Mouse (Mus musculus) c-Kit-positive CD71-positive TER-119-negative erythroid progenitor cells, embryonic 14.5 days (primary cell): ENCODE results near the gene Ube2l3.
"Not testable (repeated sequence)": the region's sequence is repeated elsewhere in the genome, so short reads cannot be mapped to it uniquely, and the experiment has no call there.

ENCODE experiments used
- DNase-seq: peaks from one replicate; pipeline ENCODE4 v3.0.0-alpha.2; 2013; ENCODE audit warnings: low read depth

Gene Ube2l3

DNA sequence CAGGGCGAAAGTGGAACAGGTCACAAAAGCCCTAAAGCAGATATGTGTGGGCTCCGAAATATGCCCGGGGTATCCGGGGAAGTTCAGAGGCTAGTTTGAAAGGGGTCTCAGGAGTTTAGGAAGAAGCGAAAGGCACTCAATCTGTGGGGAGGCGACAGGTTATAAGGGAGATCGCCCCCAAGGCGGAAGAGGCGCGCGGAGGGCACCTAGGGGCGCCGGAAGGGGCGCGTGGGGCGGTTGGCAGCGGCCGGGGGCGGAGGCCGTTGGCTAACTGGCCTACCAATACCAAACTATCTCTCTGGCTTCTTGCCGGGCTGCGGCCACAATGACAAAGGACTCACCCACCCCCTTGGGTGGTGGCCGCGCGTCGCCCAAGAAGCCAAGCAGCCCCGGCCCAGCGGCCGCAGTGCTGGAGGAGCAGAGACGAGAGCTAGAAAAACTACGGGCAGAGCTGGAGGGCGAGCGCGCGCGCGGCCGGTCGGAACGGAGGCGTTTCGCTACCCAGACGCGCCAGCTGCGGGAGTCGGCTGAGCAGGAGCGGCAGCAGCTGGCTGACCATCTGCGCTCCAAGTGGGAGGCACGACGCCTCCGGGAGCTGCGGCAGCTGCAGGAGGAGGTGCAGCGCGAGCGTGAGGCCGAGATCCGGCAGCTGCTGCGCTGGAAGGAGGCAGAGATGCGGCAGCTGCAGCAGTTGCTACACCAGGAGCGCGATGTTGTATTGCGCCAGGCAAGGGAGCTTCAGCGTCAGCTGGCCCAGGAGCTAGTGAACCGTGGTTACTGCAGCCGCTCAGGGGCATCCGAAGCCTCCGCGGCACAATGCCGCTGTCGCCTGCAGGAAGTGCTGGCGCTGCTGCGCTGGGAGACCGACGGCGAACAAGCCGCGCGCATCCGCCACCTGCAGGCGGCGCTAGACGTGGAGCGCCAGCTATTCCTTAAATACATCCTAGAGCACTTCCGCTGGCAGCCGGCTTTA is 6.2 kb upstream of the Ube2l3 start, which contains the start of gene Rimbp3:
Gene Rimbp3, plus strand, starts transcription at position 215 of the 973 bp plus-strand sequence.
- DNase-seq, result peak; percentile 75

DNA sequence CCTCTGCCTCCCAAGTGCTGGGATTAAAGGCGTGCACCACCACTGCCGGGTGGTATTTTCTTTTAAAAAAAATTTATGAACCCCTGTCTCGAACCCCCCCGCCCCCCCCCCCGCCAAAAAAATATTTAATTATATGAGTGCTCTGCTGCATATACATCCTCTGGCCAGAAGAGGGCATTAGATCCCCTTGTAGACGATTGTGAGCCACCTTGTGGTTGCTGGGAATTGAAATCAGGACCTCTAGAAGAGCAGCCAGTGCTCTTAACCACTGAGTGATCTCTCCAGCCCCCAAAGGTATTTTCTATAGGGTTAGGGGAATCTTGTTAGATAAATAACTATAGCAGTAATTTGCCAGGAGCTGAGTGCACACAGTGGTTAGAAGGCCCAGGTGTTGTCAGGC is 2.5 kb upstream of the Ube2l3 start:
- peak; percentile 50 for DNase-seq

DNA sequence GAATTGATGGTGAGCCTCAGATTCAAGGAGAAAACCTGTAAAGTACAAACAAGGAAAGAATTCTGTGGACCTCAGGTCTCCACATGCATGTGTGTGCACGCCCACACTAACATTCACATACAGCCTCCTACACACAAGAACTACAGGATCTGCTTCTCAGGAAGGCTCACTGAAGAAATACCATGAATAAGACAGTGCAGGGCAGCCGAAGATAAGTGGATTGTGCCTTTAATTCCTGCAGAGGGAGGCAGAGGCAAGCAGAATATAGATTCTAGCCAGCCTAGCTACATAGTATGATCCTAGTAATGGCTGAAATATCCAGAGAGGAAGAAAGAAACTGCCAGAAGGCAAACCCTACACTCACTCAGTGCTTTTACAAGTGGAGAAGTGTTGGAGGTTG is 472 bp downstream of the Ube2l3 start:
- peak; percentile 42 for DNase-seq

DNA sequence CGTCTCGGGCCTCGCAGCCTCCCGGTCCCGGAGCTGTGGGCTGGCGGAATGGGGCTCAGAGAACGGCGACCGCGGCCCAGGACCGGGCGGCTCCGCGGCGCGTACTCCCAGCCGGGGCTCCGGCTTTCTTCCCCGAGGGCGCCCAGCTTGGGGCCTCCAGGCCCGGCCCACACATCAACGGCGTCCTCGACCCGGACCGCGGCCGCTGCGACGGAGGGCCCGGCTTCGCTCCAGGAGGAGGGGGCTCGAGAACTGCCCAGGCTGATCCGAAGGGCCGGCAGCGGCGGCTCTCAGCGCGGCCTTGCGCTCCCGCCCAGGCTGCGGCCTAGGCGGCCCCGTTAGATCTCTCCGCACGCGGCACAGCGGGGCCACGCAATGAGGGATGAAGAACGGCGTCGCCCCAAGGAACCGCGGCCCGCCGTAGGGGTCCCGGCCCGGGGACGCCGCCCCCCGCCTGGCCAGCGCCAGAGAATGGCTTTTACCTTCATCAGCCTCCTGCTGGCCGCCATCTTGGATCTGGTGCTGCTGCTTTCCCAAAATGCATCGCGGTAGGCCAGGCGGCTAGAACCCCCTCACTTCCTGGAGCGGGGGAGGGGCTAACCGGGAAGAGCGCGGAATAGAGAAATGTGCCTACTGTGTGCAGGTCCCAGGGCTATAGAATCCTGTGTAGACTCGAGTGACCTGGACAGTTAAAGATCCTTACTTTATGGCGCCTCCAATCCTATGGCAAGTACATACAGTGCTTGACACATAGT is 1.3 kb downstream of the Ube2l3 start:
- peak; percentile 81 for DNase-seq

DNA sequence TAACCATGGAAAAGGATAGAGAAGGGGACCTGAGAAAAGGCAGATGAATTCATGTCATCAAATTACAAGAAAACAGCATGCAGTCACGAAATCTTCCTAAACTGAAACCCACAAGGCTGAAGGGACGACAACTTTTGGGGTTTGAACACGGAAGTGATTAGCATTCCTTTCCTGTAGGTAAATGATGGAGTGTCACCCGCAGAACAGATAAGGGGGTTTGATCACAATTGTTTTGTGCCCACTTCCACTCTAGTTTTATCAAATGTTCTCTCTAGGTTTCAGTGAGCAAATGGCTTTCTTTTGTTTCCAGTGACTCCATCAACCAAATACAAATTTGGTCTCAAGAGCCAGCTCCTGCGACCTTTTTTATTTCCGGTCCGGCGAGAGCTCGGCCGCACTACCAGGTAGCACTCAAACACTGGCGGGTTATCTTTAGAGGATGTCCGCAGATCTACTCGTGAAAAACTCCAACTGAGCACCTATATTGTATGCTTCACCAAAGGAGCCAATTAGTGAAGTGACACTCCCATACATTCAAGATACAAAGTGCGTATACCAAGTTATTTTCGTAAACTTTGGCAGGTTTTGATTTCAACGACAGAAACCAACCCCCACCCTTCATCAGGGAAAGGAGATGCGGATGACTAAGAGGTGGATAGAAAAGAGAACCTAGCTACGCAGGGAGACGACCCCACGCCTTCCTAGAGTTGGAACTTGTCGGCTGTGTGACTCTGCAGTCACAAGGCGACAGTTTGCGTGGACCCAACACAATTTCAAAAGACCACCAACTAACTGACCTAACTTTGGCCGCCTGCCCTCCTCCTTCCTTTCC is 2.1 kb downstream of the Ube2l3 start:
- DNase-seq, result peak; percentile 27

DNA sequence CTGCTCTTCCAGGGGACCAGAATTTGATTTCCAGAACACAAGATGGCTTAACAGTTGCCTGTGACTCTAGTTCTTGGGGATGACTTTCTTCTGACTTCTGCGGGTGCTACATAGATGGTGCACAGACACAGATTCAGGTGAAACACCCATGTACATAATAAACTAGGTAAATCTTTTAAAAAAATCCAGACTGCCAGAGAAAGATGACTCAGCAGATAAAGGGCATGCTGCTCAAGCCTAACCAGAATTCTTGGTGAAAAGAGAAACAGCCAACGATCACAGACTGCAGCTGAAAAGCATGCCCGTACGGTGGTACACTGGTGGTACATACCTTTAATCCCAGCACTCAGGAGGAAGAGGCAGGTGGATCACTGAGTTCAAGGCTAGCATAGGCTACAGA is 8.6 kb downstream of the Ube2l3 start:
- no peak for DNase-seq

DNA sequence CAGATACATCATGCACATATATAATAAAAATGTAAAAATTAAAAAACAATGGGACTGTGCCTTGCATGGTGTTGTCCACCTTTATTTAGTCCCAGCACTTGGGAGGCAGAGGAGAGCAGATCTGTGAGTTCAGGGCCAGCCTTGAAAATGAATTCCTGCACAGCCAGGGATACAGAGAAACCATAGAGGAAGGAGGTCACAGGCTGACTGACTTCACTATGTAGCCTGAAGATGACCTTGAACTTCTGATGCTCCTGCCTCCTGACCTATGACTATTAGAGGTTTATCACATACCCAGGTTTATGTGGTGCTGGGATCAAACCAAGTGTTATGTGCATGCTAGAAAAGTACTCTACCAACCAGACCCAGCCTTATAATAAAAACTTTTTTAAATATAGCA is 17.0 kb downstream of the Ube2l3 start:
- no peak for DNase-seq

DNA sequence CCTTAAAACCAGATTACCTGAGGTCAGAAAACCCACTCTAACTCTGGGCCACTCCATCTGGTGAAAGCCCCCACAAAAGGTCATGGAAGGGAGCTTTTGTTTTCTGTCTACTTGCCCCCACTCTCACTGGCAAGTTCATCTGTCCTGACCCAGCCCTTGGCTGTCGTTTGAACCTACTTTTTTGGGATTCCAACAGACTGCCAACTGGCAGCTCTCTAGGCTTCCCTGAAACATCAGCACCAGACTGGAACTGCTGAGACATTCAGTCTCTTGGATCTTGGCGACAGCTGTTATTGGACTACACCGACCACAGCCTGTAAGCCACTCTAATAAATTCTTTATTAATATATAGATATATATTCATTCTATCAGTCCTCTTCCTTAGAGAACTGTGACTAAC is 19.4 kb downstream of the Ube2l3 start:
- DNase-seq, result no peak

DNA sequence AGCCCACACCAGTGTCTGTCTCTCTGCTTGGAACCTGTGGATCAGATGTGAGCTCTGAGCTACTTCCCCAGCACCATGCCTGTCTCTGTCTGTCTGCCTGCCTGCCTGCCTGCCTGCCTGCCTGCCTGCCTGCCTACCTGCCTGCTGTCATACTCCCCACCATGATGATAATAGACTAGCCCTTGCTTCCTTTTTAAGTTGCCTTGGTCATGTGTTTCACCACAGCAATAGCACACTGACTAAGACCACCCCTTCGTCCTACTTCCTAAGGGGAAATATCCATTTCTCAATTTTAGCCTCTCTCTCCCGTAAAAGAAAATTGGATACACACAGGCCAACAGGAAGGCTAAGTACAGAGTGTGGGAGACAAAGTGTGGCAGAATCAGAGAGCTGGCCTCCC is 20.3 kb downstream of the Ube2l3 start:
- no peak for DNase-seq

DNA sequence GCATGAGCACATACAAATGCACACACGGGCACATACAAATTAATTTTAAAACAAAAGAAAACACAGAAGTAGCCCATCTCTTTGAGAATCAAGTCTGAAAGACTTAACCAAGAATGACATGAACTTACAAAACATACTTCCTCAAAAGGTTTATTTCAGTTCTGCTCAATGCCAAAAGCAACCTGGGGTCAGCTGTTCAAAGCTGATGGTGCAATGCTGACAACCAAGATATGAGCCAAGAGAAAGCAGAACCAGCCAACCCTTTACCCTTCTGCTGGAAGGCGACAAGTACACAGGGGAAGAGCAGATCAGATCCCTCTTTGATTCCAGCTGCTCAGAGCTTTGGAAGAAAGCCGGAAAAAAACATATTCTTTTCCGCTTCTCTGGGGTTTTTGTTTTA is 21.1 kb downstream of the Ube2l3 start:
- no peak for DNase-seq

DNA sequence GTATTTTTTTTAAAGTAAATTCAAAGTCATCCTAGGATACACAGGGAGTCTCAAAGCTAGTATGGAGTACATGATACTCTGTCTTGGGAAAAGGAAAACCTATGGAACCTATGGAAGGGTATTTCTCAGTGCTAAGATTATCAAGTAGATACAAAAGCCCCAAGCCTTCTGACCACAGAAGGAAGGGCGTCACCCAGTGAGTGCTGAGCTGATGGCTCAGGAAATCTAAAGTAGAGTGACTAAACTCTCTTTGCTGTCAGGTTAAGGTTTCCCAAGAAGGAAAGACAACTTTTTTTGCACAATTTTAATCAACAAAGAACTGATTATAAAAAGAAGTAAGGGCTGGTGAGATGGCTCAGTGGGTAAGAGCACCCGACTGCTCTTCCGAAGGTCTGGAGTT is 22.7 kb downstream of the Ube2l3 start:
- no peak for DNase-seq

DNA sequence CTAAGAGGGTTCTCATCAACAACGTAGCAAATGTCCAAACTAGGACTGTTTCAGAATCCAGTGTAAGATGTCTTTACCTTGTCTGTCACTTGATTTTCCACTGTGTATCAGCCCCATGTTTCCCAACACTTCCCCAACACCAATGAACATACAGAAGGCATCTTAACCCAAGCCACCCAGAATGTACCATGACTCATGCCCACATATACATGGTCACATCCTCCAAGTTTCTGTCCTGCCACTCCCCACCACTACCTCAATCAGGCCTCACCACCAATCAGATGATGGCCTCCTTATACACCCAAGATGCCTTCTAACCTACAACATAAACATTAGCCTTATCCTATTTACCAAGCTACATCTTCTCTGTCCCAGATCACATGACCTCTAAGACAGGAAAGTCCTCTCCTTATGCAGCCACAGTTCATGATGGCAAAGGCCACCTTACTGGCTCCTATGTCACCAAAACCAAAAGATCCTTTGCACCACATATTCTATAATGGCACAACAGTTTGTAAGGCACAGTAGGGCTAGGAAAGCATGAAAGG is 24.8 kb downstream of the Ube2l3 start:
- no peak for DNase-seq

DNA sequence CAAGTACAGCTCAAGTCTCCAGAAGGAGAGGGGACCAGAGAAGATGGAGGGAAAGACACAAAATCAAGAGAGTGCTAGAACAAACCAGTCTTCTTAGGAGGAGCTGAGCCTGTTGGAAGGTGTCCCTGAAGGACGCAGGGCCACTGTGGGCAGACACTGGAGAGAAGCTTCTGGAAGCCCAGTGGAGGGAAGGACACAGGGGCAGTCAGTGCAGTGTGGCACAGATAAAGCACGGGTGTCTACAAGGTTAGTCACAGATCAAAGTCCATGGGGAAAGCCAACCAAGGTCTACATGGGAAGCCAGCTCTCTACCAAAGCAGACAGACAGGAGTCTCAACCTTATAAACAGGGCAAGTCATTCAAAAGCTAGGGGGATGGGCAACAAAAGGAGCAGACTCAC is 26.7 kb downstream of the Ube2l3 start:
- no peak for DNase-seq

DNA sequence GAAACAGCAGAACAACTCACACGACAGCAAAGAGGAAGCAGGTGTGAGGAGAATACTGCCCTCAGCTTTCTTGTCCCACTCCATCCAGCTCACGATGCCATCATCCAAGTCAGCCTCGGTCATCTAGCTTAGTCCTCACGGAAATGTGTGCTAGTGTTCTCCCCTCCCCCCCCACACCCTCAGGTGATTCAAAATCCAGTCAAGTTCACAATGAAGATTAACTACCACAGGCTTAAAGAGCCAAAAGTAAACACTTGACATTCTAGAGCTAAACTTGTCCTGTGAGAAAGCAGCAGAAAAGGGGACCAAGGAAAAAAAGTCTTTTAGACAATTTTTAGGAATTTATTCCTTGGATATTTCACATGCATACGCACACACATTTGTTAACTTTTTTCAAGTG is 34.4 kb downstream of the Ube2l3 start:
- no peak for DNase-seq

DNA sequence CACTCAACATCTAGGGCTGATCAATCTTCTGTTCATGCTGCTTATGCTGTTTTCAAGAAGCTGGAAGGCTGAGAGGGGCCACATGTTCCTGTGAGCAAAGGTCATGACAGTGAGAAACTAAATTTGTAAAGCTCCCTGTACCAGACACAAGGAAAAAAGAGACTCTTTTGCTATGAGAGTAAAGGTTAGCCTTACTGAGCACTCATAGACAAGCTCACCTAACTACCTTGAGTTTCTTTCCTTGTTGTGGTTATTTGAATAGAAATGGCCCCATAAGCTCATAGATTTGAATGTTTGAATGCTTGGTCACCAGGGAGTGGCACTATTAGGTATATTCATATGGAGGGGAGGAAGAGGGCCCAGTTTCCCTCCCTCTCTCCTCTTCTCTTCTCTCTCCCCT is 35.3 kb downstream of the Ube2l3 start:
- DNase-seq, result no peak

DNA sequence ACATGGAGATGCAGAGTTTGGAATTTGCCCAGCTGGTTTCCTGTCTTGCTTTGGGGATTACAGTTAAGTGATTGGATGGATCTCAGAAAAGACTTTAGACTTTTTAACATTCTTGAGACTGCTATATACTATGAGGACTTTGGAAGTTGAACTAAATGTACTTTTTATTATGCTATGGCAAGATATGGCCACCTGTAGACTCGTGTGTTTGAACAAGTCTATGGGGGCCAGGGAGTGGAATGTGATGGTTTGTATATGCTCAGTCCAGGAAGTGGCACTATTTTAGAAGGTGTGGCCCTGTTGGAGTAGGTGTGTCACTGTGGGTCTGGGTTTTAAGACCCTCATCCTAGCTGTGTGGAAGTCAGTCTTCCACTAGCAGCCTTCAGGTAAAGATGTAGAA is 37.0 kb downstream of the Ube2l3 start:
- DNase-seq, result not testable (repeated sequence)

DNA sequence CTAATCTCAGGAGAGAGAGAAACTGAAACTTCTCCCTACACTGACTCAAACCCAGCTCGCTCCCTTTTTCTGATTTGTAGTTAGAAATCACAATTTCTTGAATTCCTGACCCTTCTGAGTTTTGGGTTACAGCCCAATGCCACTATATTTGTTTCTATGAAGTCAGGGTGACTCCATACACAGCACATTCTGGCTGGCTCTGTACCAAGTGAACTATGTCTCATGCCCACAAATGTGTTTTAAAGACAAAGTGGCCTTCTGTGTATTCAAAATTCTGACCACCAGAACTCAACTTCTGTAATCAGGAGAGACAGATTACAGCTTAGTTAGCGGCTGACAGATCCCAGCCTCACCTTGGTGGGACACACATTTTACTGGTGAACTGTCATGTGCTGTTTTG is 48.1 kb downstream of the Ube2l3 start:
- DNase-seq, result no peak

DNA sequence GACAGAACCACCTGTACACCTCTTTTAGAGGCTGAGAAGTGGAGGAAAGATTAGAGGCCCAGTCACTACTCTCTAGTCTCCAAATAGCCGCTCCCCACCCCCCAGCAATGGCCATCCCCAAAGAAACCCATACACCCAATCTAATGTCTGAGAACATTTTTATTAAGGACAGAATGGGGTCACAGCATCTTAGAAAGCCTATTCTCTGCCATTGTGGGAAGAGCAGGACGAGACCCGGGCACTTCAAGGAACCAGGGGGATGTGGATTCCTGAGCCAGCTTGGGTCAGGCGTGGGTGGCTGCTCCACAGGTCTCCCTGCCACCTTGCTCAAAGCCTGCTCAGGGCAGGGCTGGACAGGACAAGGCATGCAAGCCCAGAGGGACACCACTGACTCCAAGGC is 50.6 kb downstream of the Ube2l3 start:
- no peak for DNase-seq

DNA sequence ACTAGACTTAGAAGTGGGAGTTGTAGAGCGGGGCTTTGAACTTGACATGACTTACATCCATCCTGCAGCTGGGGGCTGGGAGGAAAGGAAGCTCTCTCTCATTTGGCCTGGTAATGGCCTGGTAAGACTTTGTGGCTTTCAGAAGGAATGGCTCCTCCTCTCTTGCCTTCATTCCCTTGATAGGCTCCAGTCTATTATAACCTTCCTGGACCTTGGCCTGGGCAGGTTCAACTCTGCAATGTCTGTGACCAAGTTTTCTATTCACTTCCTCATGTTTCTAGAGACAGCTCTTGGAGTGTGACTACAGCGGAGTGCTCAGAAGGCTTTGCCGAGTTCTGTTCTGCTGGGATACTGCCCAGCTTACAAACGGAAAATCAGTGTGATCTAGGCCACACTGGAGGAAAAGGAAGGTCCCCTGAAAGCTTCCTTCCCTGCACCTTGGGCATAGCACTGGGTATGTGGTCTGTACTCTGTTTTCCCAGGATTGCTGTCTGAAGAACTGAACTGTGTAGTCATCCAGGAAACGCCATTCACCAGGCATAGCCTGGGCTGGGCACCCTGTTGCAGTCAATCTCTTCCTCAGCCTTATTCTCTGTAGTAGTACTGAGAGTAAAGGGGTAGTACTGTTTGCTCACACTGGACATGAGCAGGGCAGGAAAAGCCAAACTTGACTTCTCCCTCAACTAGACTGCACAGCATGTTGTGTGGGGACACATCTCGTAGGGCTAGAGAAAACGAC is 51.8 kb downstream of the Ube2l3 start:
- no peak for DNase-seq

DNA sequence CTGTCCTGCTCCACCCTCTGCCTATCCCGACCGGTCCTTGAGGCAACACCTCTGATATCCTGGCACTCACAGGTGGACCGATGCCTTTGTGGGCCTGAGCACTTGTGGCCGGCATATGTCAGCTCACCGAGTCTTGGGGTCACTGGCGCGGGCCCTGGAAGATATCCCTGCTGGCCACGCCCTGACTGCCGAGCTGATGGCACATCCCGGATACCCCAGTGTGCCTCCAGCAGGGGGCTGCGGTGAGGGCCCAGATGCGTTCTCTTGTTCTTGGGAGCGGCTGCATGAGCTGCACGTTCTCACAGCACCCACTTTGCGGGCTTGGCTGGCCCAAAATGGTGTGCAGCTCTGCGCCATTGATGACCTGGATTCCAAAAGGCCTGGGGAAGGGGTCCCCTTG is 54.4 kb downstream of the Ube2l3 start:
- no peak for DNase-seq

DNA sequence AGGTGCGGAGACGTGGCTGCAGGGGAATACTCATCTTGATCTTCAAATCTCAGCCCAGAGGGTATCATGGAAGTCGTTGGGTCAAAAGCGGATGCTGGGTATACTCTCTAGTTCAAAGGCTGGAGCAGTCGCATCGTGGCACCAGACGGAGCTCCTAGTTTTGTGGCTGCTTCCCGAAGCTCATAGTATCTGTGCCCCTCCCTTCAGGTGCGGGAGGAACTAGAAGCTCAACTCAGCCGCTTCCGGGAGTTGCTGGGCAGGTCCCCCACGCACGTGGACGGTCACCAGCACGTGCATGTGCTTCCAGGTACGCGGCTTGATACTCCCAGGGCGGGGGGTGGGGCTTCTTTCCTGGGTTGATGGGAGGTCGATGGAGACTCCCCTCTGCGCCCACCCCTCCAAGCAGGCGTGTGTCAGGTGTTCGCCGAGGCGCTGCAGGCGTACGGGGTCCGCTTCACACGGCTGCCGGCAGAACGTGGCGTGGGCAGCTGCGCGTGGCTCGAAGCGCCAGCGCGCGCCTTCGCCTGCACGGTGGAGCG is 55.0 kb downstream of the Ube2l3 start:
- no peak for DNase-seq
